Mouse (Mus musculus): ENCODE results near the gene Gm20388. TPM values are rescaled to one million over a fixed set of nuclear protein-coding genes. Genes with fewer than 3 reads are reported as not detected.

Gene Gm20388
- polyA plus RNA-seq, 1 experiment from 2014 or later, result 3.6 TPM

- Histone ChIP-seq H3K4me3 (no peak overlapping the region), H3K27me3 (replicated peaks; ENCODE audit: low read depth, poor library complexity, severe bottlenecking) (peaks cover 47% of the 10 kb centered on the region), H3K4me1 (peaks cover 99% of the 10 kb centered on the region), H3K9me3 (no peaks in the 10 kb centered on the region), H3K36me3 (replicated peaks) (no peaks in the 10 kb centered on the region), H3K27ac (replicated peaks) (0 out of 2 replicates have a peak overlapping the region, but pooled peaks have one; percentile 24)
- no peak for DNase-seq (ENCODE audit: low spot score)
- 63% methylated on average over 5 of the region's 5 CpGs for WGBS
These were observed 591.8 kb downstream of the Gm20388 start for GRCm38 (mm10) chr8:120502428-120502827.

DNA sequence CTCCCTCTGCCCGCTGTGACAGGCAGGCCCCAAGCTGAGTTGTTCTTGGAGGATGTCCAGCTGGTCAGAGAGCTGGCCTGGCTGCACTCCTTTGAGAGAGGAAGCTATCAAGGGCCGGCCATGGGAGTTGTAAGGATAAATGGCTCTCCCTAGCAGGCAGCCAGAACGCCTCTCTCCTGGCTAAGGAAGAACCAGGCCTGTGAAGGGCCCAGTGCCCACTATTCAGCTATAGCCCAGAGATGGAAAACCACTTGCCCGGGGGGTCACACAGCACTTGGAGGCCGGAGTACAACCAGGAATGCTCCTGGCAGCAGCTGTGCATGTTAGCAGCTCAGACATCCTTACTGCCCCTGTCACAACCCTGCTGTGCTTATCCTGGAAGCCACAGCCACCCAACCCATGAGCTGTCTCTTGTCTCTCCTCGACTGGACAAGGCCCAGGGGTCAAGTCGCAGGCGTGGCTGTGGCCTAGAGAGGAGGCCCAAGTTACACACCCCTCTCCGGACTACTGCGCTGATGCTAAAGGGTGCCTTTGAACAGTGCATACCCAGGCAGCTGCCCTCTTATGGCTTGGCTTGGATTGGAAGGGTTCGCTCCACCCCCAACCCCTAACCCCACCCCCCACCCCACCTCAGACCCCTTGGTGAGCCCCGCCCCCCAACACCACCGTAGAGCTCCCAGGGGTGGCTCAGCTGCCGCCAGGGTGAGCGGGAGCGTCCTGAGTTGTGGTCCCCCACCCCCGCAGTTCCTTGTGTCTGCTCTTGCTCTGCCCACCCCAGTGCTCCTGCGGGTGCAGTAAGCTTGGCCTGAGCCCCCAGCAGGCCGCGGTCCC is 593.8 kb downstream of the Gm20388 start:
- DNase-seq (ENCODE audit: low spot score), result no peak
- peak overlapping the region; percentile 65 for H3K27ac ChIP-seq (replicated peaks)
- peaks cover 100% of the 10 kb centered on the region for H3K4me1 ChIP-seq
- no peaks in the 10 kb centered on the region for H3K9me3 ChIP-seq
- no peaks in the 10 kb centered on the region for H3K36me3 ChIP-seq (replicated peaks)
- peaks cover 60% of the 10 kb centered on the region for H3K27me3 ChIP-seq (replicated peaks; ENCODE audit: low read depth, poor library complexity, severe bottlenecking)
- 9% methylated on average over 20 of the region's 20 CpGs for WGBS
- H3K4me3 ChIP-seq, result peak overlapping the region; percentile 46

DNA sequence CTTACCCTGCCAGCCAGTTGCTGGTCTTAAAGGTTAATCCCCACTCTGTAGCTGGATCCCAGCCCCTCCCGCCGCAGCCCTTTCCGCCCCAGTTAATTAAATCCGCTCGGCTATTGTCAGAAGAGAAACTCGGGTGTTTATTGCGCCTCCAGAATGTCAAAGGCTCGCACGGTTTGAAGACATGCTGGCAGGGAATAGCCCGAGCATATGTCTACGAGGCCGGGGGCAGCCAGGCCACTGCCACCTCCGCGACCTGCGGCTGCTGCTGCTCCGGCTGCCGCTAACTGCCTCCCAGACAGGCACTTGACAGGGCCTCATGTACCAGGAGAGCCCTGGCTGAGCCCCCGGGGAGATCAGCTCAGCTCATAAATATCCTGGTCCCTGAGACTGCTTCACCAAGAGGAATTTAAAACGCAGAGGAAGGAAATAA is 594.5 kb downstream of the Gm20388 start:
- Histone ChIP-seq H3K4me3 (peak overlapping the region; percentile 46), H3K27ac (replicated peaks) (peak overlapping the region; percentile 65), H3K27me3 (replicated peaks; ENCODE audit: low read depth, poor library complexity, severe bottlenecking) (peaks cover 55% of the 10 kb centered on the region), H3K36me3 (replicated peaks) (no peaks in the 10 kb centered on the region), H3K4me1 (peaks cover 100% of the 10 kb centered on the region), H3K9me3 (no peaks in the 10 kb centered on the region)
- peak; percentile 69 for DNase-seq (ENCODE audit: low spot score)
- WGBS, result 2% methylated on average over 19 of the region's 19 CpGs

GRCm38 (mm10) chr8:120505619-120506310 is 595.1 kb downstream of the Gm20388 start:
- Histone ChIP-seq H3K27ac (replicated peaks) (peak overlapping the region; percentile 65; the same call in 1 of the 2 replicates), H3K36me3 (replicated peaks) (no peaks in the 10 kb centered on the region), H3K4me1 (peaks cover 100% of the 10 kb centered on the region), H3K27me3 (replicated peaks; ENCODE audit: low read depth, poor library complexity, severe bottlenecking) (peaks cover 54% of the 10 kb centered on the region), H3K4me3 (peak overlapping the region; percentile 46), H3K9me3 (no peaks in the 10 kb centered on the region)
- 14% methylated on average over 23 of the region's 23 CpGs for WGBS
- no peak for DNase-seq (ENCODE audit: low spot score)

DNA sequence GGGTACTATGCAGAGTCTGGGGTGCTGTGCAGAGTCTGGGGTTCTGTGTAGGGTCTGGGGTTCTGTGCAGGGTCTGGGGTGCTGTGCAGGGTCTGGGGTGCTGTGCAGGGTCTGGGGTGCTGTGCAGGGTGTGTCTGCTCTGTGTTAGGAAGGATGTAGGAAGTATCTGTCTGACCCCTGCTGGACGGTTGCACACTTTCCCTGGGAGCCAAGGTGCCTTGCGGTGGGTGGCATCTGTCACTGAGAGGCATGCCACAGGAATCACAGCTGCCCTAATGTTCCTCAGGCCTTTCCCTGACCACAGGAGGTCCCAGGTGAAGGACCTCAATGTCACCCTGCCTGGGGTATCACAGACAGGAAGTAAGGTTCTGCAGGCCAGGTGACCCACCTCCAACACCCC is 595.9 kb downstream of the Gm20388 start:
- Histone ChIP-seq H3K4me3 (no peak overlapping the region), H3K27me3 (replicated peaks; ENCODE audit: low read depth, poor library complexity, severe bottlenecking) (peaks cover 53% of the 10 kb centered on the region), H3K4me1 (peaks cover 100% of the 10 kb centered on the region), H3K27ac (replicated peaks) (no peak overlapping the region), H3K36me3 (replicated peaks) (no peaks in the 10 kb centered on the region), H3K9me3 (no peaks in the 10 kb centered on the region)
- no peak for DNase-seq (ENCODE audit: low spot score)
- 54% methylated on average over 2 of the region's 2 CpGs for WGBS

GRCm38 (mm10) chr8:120507290-120507689 is 596.6 kb downstream of the Gm20388 start:
- H3K27ac ChIP-seq (replicated peaks), result no peak overlapping the region
- peaks cover 100% of the 10 kb centered on the region for H3K4me1 ChIP-seq
- no peak overlapping the region for H3K4me3 ChIP-seq
- H3K9me3 ChIP-seq, result no peaks in the 10 kb centered on the region
- no peaks in the 10 kb centered on the region for H3K36me3 ChIP-seq (replicated peaks)
- DNase-seq (ENCODE audit: low spot score), result no peak
- H3K27me3 ChIP-seq (replicated peaks; ENCODE audit: low read depth, poor library complexity, severe bottlenecking), result peaks cover 53% of the 10 kb centered on the region
- 84% methylated on average over 9 of the region's 9 CpGs for WGBS

- H3K9me3 ChIP-seq, result no peaks in the 10 kb centered on the region
- peaks cover 100% of the 10 kb centered on the region for H3K4me1 ChIP-seq
- peaks cover 69% of the 10 kb centered on the region for H3K27me3 ChIP-seq (replicated peaks; ENCODE audit: low read depth, poor library complexity, severe bottlenecking)
- H3K4me3 ChIP-seq, result peak overlapping the region; percentile 47
- no peaks in the 10 kb centered on the region for H3K36me3 ChIP-seq (replicated peaks)
- 2% methylated on average over 21 of the region's 21 CpGs for WGBS
- H3K27ac ChIP-seq (replicated peaks), result peak overlapping the region; percentile 65
- DNase-seq (ENCODE audit: low spot score), result peak; percentile 82
These were observed 598.7 kb downstream of the Gm20388 start for GRCm38 (mm10) chr8:120509136-120510034.

GRCm38 (mm10) chr8:120510035-120510416 is 599.4 kb downstream of the Gm20388 start:
- Histone ChIP-seq H3K4me1 (peaks cover 100% of the 10 kb centered on the region), H3K36me3 (replicated peaks) (no peaks in the 10 kb centered on the region), H3K4me3 (peak overlapping the region; percentile 47), H3K27me3 (replicated peaks; ENCODE audit: low read depth, poor library complexity, severe bottlenecking) (peaks cover 76% of the 10 kb centered on the region), H3K27ac (replicated peaks) (peak overlapping the region; percentile 65), H3K9me3 (no peaks in the 10 kb centered on the region)
- 3% methylated on average over 6 of the region's 6 CpGs for WGBS
- peak; percentile 64 for DNase-seq (ENCODE audit: low spot score)

DNA sequence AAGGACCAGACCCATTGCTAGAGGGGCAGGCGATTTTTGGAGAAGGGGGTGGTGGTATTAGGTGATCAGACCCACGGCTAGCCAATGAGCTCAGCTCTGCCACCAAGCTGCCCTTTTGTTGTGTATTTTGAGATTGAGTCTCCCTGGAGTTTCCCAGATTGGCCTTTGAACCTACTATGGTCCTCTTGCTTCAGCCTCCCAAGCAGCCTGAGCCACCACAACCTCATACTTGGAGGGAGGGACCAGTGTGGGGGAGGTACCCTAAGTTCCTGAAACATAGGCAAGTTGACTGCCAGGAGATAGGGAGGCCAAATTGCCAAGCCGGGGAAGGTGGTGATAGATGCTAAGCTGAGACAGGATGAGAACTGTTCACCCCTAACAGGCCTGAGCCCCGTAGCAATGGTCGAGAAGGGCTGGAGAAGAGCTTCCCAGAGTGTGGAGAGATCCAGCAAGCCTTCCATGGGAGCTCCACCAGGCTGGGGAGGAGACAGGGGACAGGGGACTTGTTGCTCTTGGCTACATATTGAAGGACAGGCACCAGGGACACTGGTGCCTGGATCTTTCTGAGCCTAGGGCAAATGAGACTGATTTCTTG is 600.3 kb downstream of the Gm20388 start:
- H3K27me3 ChIP-seq (replicated peaks; ENCODE audit: low read depth, poor library complexity, severe bottlenecking), result peaks cover 84% of the 10 kb centered on the region
- no peaks in the 10 kb centered on the region for H3K36me3 ChIP-seq (replicated peaks)
- H3K27ac ChIP-seq (replicated peaks), result peak overlapping the region; percentile 65
- DNase-seq (ENCODE audit: low spot score), result no peak
- H3K4me3 ChIP-seq, result peak overlapping the region; percentile 47
- peaks cover 100% of the 10 kb centered on the region for H3K4me1 ChIP-seq
- WGBS, result 21% methylated on average over 5 of the region's 5 CpGs
- H3K9me3 ChIP-seq, result no peaks in the 10 kb centered on the region

- Histone ChIP-seq H3K4me3 (peak overlapping the region; percentile 16; the same call in 1 of the 2 replicates), H3K4me1 (peaks cover 100% of the 10 kb centered on the region), H3K27me3 (replicated peaks; ENCODE audit: low read depth, poor library complexity, severe bottlenecking) (peaks cover 78% of the 10 kb centered on the region), H3K9me3 (no peaks in the 10 kb centered on the region), H3K36me3 (replicated peaks) (no peaks in the 10 kb centered on the region), H3K27ac (replicated peaks) (peak overlapping the region; percentile 65)
- DNase-seq (ENCODE audit: low spot score), result no peak
- WGBS, result 28% methylated on average over 8 of the region's 8 CpGs
These were observed 601.1 kb downstream of the Gm20388 start for GRCm38 (mm10) chr8:120511737-120512136.

DNA sequence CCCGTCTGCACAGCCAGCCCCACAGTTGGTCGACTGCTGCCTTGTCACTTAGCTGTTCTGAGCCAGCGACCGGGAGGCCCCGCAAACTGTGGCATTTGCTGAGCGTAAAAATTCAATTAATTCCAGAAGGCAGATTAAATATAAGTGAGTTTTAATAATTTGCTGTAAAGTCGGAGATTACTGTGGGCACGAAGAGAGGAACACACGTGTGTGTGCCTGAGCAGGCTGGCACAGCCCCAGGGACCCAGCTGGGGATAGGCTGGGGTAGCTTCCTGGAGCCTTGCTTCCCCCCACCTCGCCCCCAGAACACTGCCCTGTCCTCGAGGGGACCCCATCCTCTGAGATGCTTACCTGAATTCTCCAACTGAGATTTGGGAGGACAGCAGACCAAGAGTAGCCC is 601.7 kb downstream of the Gm20388 start:
- peaks cover 100% of the 10 kb centered on the region for H3K4me1 ChIP-seq
- no peaks in the 10 kb centered on the region for H3K36me3 ChIP-seq (replicated peaks)
- DNase-seq (ENCODE audit: low spot score), result no peak
- H3K4me3 ChIP-seq, result no peak overlapping the region
- H3K27me3 ChIP-seq (replicated peaks; ENCODE audit: low read depth, poor library complexity, severe bottlenecking), result peaks cover 78% of the 10 kb centered on the region
- no peaks in the 10 kb centered on the region for H3K9me3 ChIP-seq
- H3K27ac ChIP-seq (replicated peaks), result 0 out of 2 replicates have a peak overlapping the region, but pooled peaks have one; percentile 40
- WGBS, result 38% methylated on average over 11 of the region's 11 CpGs

DNA sequence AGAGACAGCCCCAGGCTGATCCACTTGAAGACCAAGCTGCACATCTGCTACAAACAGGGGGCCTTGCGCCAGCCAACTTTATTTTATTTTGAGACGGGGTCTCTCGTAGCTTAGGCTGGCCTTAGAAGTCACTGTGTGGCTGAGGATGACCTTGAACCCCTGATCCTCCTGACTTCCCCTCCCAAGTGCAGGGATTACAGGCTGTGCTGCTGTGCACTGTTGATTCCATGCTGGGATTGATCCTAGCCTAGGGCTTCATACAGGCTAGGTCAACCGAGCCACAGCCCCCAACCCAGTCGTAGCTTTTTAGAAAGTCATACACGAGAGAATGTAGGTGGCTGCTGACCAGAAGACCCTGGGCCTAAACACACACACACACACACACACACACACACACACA is 602.5 kb downstream of the Gm20388 start:
- Histone ChIP-seq H3K4me3 (no peak overlapping the region; the same call in 1 of the 2 replicates), H3K4me1 (peaks cover 100% of the 10 kb centered on the region), H3K27ac (replicated peaks) (peak overlapping the region; percentile 80), H3K9me3 (no peaks in the 10 kb centered on the region), H3K36me3 (replicated peaks) (no peaks in the 10 kb centered on the region), H3K27me3 (replicated peaks; ENCODE audit: low read depth, poor library complexity, severe bottlenecking) (peaks cover 73% of the 10 kb centered on the region)
- DNase-seq (ENCODE audit: low spot score), result no peak
- WGBS, result 26% methylated on average over 6 of the region's 6 CpGs

All from embryonic facial prominence, embryonic 10.5 days (tissue).